Mouse (Mus musculus) intestine, postnatal 0 days (tissue): ENCODE measurements at regions not wholly inside any gene's neighbourhood (a gene's known extent, or its start where the extent isn't known, plus 50 kb on each side); places are given as distances from the start of the nearest gene placed in this dataset.

Experiments
- ATAC-seq: fragments of 200-750 bp; cut with Nextera tagmentation; 2 replicates; pipeline ENCODE4 v1.8.0; 2017; ENCODE audit warnings: mild to moderate bottlenecking, moderate TSS enrichment, moderate library complexity
- H3K27ac ChIP-seq: fragments of 300-500 bp; sonication (generic); 2 replicates; pipeline ENCODE4 v1.5.1; 2014; ENCODE audit warnings: mild to moderate bottlenecking, low read depth, low read length, moderate library complexity
- H3K27me3 ChIP-seq: fragments of 300-500 bp; sonication (generic); replicated peaks from 2 replicates; pipeline ENCODE4 v1.6.1; 2014; ENCODE audit warnings: low read length, mixed read lengths; ENCODE audit not compliant: control insufficient read depth, insufficient read depth
- H3K36me3 ChIP-seq: fragments of 300-500 bp; sonication (generic); 2 replicates; pipeline ENCODE4 v1.6.1; 2014; ENCODE audit warnings: mild to moderate bottlenecking, moderate library complexity; ENCODE audit not compliant: control insufficient read depth, insufficient read depth
- H3K4me1 ChIP-seq: fragments of 300-500 bp; sonication (generic); replicated peaks from 2 replicates; pipeline ENCODE4 v1.6.1; 2014; ENCODE audit warnings: antibody characterized with exemption, low read length, mixed read lengths; ENCODE audit not compliant: control insufficient read depth, insufficient read depth
- H3K4me2 ChIP-seq: fragments of 300-500 bp; sonication (generic); replicated peaks from 2 replicates; pipeline ENCODE4 v1.6.1; 2014; ENCODE audit warnings: low read depth, mild to moderate bottlenecking, moderate library complexity
- H3K4me3 ChIP-seq: fragments of 300-500 bp; sonication (generic); 2 replicates; pipeline ENCODE4 v1.5.1; 2014; ENCODE audit warnings: low read depth, low read length
- H3K9ac ChIP-seq: fragments of 300-500 bp; sonication (generic); 2 replicates; pipeline ENCODE4 v1.6.1; 2014; ENCODE audit warnings: mild to moderate bottlenecking, low read depth, low read length
- H3K9me3 ChIP-seq: fragments of 300-500 bp; sonication (generic); 2 replicates; pipeline ENCODE4 v1.6.1; 2016; ENCODE audit warnings: mixed run types; ENCODE audit not compliant: control insufficient read depth
- CTCF ChIP-seq: sonication (generic); IDR thresholded peaks from 2 replicates; pipeline ENCODE4 v1.5.1; 2016; ENCODE audit warnings: low read depth, mild to moderate bottlenecking, control low read depth, antibody characterized with exemption, moderate library complexity
- WGBS: fragments of 180-500 bp; shearing (Covaris S2); extraction: QIAGEN DNeasy Blood & Tissue Kit; methylation state at CpG from one replicate; pipeline ENCODE4 v1.1.7; 2014; 5-methylcytosine and 5-hydroxymethylcytosine counted together

DNA sequence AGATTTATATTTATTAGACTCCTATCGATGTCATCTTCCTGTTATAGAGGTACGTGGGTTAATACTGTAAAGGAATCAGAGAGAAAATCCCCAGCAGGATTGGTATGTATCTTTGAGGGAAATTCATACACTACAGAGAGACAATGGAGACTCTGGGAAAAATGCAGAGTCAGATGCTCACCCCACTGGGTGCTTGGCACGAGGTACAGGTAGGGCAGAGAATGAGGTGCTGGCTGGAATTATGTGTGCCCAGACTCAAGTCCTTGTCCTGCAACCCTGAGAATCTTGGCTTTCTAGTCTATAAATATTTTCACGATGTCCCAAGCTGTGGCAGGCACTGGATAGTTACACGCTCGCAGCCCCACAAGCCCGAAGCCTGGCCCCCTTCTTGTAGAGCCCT is 57.8 kb upstream of the Cry1 start:
- H3K36me3 ChIP-seq, result no peaks in the 10 kb centered on the region
- no peak overlapping the region for H3K9ac ChIP-seq
- no peaks in the 10 kb centered on the region for H3K4me1 ChIP-seq
- H3K27ac ChIP-seq, result no peak overlapping the region
- TF ChIP-seq CTCF, result no peak
- ATAC-seq, result no peak
- H3K27me3 ChIP-seq, result no peaks in the 10 kb centered on the region
- no peak overlapping the region for H3K4me2 ChIP-seq
- H3K9me3 ChIP-seq, result no peaks in the 10 kb centered on the region
- 85% methylated on average over 7 of the region's 7 CpGs for WGBS
- no peak overlapping the region for H3K4me3 ChIP-seq

DNA sequence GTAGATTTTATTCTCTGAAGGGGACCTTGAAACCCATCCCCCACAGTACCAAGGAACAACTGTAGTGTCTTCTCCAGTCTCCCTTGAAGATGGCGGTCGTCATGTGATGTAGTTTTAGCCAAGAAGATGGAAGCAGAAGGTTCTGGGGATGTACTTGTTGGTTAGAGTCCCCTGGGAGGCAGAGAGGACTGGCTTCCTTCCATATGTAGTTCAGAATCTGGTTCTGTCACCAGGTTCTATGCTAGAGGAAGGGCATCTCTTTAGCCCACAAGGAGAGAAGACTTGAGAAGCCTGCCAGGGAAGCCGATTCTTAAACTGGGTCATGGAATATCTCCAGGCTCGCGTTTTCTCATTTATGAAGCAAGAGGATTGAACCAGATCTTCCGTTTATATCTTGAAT is 58.7 kb upstream of the Cry1 start:
- TF ChIP-seq CTCF, result no peak
- Histone ChIP-seq H3K27me3 (no peaks in the 10 kb centered on the region), H3K9me3 (no peaks in the 10 kb centered on the region), H3K9ac (no peak overlapping the region), H3K36me3 (no peaks in the 10 kb centered on the region), H3K4me1 (no peaks in the 10 kb centered on the region), H3K27ac (no peak overlapping the region), H3K4me2 (no peak overlapping the region), H3K4me3 (no peak overlapping the region)
- 87% methylated on average over 6 of the region's 6 CpGs for WGBS
- no peak for ATAC-seq

DNA sequence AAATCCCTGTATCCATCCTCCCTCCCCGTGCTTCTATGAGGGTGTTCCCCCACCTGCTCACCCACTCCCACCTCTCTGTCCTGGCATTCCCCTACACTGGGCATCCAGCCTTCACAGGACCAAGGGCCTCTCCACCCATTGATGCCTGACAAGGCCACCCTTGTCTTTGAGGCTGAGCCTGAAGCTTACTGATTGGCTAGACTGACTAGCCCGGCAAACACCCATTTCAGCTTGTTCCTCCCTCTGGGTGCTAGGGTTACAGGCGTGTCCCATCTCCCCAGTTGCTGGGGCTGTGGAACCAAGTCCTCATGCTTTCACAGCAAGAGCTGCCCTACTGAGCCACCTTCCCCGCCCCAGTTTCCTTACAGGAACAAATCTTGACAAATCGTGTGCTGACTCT is 80.9 kb upstream of the Cry1 start:
- no peak for ATAC-seq
- Histone ChIP-seq H3K27me3 (no peaks in the 10 kb centered on the region), H3K27ac (no peak overlapping the region), H3K4me3 (no peak overlapping the region), H3K9ac (no peak overlapping the region), H3K9me3 (no peaks in the 10 kb centered on the region), H3K4me2 (no peak overlapping the region), H3K36me3 (no peaks in the 10 kb centered on the region), H3K4me1 (no peaks in the 10 kb centered on the region)
- TF ChIP-seq CTCF, result no peak
- WGBS, result 32% methylated on average over 5 of the region's 5 CpGs

DNA sequence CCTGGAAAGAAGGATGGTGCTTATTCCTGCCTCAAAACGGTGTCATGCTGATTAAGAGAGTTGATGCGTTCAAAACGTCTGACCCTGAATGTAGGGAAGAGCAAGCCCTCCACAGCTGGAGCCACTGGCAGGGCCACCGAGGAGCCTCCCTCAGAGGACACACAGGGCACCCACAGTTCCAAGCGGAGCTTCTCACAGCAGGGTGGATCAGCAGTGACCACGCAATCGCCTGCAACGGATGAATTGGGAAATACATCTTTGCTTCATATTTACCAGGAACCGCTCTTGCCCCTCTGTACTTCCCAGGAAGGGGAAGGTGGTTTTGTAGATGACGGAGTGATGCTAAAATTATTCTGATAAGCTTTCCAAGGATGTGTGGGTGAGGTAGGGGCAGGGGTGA is 81.3 kb upstream of the Cry1 start:
- ATAC-seq, result no peak
- no peak for TF ChIP-seq CTCF
- WGBS, result 33% methylated on average over 10 of the region's 10 CpGs

DNA sequence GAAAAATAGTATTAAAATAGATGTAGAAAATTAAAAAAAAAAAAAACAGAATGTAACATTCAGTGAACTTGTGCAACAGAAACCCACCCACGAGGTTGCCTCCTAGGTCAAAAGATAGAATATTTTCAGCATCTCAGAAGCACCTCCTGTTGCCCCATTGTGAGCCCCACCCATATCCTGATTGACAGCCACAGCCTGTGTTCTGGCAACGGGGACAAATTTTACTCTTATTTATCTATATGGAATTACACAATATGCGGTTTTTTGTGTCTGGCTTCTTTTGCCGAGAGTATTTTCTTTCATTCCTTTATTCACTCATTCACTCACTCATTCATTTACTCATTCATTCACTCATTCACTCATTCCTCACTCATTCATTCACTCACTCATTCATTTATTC is 81.9 kb upstream of the Cry1 start:
- Histone ChIP-seq H3K36me3 (no peaks in the 10 kb centered on the region), H3K9ac (no peak overlapping the region), H3K4me1 (no peaks in the 10 kb centered on the region), H3K4me2 (no peak overlapping the region), H3K4me3 (no peak overlapping the region), H3K27ac (no peak overlapping the region), H3K27me3 (no peaks in the 10 kb centered on the region), H3K9me3 (no peaks in the 10 kb centered on the region)
- no peak for TF ChIP-seq CTCF
- WGBS, result 71% methylated on average over 4 of the region's 4 CpGs
- no peak for ATAC-seq

More for the DNA sequence above, 81.3 kb upstream of the Cry1 start:
- Histone ChIP-seq H3K36me3 (no peaks in the 10 kb centered on the region), H3K4me2 (no peak overlapping the region), H3K9ac (no peak overlapping the region), H3K4me1 (no peaks in the 10 kb centered on the region), H3K27ac (no peak overlapping the region), H3K27me3 (no peaks in the 10 kb centered on the region), H3K4me3 (no peak overlapping the region), H3K9me3 (no peaks in the 10 kb centered on the region)

DNA sequence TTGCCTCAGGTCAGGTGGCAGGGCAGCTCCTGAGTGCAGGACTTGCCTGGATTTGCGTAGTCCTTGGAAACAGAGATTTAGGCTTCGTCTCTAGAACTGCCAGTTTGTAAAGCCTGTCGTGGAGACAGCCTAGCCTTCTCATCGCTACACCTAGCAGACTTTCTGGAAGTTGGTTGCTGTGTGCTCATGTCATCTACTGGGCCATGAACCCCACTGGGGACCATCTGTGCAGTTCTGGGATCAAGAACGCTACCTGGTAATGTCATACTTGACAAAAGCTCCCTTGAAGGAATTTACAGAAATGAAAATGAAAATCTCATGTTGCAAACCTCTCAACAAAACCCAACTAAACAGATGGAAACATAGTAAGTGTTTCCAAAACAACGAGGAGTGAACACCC is 85.3 kb upstream of the Cry1 start:
- Histone ChIP-seq H3K4me2 (no peak overlapping the region), H3K27ac (no peak overlapping the region), H3K9ac (no peak overlapping the region), H3K4me3 (no peak overlapping the region), H3K27me3 (no peaks in the 10 kb centered on the region), H3K4me1 (no peaks in the 10 kb centered on the region), H3K36me3 (no peaks in the 10 kb centered on the region), H3K9me3 (no peaks in the 10 kb centered on the region)
- WGBS, result 81% methylated on average over 6 of the region's 6 CpGs
- no peak for TF ChIP-seq CTCF
- no peak for ATAC-seq

DNA sequence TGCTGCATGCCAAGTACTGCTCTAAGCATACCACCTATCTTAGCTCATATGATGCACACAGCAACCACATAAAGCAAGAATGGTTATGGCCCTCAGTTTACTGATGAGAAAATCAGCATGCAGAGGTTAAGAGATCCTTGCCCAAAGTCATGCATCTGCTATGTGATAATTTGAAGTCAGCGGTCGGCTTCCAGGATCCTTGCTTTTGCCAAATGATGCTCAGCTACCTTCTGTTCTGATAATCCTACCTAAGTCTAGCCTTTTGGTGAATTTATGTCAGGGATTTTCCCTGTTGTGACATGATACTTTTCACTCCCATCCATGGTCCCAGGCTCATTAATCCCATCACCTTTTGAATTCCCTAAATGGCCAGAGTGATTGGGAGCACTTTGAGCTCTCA is 91.9 kb upstream of the Cry1 start:
- Histone ChIP-seq H3K27ac (no peak overlapping the region), H3K9me3 (no peaks in the 10 kb centered on the region), H3K4me3 (no peak overlapping the region), H3K4me2 (no peak overlapping the region), H3K36me3 (no peaks in the 10 kb centered on the region), H3K27me3 (no peaks in the 10 kb centered on the region), H3K4me1 (no peaks in the 10 kb centered on the region), H3K9ac (no peak overlapping the region)
- ATAC-seq, result no peak
- 90% methylated on average over 2 of the region's 2 CpGs for WGBS
- no peak for TF ChIP-seq CTCF
